29 mouse cellular contexts compared by ENCODE assay signal in the genomic region with DNA sequence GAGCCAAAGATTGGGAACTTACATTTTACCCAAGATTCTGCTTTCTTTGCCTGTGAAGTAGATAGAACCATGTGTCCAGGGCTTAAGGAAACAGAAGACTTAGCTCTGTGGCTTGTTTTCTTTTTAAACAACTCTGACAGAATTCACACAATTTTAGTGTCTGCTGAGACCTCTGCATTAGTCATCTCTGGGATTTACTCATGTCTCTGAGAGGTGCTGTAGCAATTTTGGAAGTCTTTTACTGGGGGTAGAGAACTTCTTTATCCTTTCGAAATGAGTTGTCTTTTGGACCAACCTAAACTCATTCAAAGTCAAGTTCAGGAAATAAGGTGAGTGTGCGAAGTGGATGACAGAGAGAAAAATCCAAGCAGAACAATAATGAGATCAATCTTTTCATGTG.
"Had no signal": no experiment of that assay in that cellular context is flagged by ENCODE, and none has a peak within 500 bp of the region (broad histone marks: within the 10 kb centered on the region; RNA-seq: fewer than 3 reads in every experiment).

No protein-coding gene starts in this region.

- H3K4me2 ChIP-seq: heart, embryonic 12.5 days; heart, embryonic 13.5 days; heart, embryonic 15.5 days; hindbrain, embryonic 12.5 days; hindbrain, embryonic 13.5 days; hindbrain, embryonic 14.5 days; hindbrain, embryonic 15.5 days; intestine, embryonic 15.5 days; kidney, embryonic 15.5 days had no signal

- H3K27me3 ChIP-seq: heart, embryonic 12.5 days; heart, embryonic 13.5 days; heart, embryonic 15.5 days; hindbrain, embryonic 12.5 days; hindbrain, embryonic 13.5 days; hindbrain, embryonic 15.5 days; intestine, embryonic 15.5 days; kidney, embryonic 15.5 days had no signal

- H3K9ac ChIP-seq: heart, embryonic 12.5 days; heart, embryonic 13.5 days; heart, embryonic 15.5 days; hindbrain, embryonic 12.5 days; hindbrain, embryonic 13.5 days; hindbrain, embryonic 14.5 days; hindbrain, embryonic 15.5 days; intestine, embryonic 15.5 days; kidney, embryonic 15.5 days had no signal

- DNase-seq: heart, postnatal 10 days; heart, postnatal 14 days; heart, postnatal 36 days; heart, postnatal 4 days; kidney, adult 11 months; kidney, adult 18-20 months; kidney, adult 2 months; kidney, adult 8-10 months; kidney, adult 9 months; kidney, postnatal 10 days; kidney, postnatal 14 days; kidney, postnatal 25 days; kidney, postnatal 36 days; kidney, postnatal 4 days; layer of hippocampus, adult 9-11 months had no signal

- H3K27ac ChIP-seq: heart, embryonic 13.5 days; heart, embryonic 15.5 days; hindbrain, embryonic 10.5 days; hindbrain, embryonic 12.5 days; hindbrain, embryonic 13.5 days; hindbrain, embryonic 14.5 days; hindbrain, embryonic 15.5 days; hindbrain, postnatal 0 days; intestine, embryonic 15.5 days; kidney, embryonic 15.5 days; kidney, postnatal 0 days; layer of hippocampus, adult 2 months; left cerebral cortex, adult 2 months had no signal

- H3K4me3 ChIP-seq: heart, embryonic 12.5 days; heart, embryonic 13.5 days; heart, embryonic 15.5 days; hindbrain, embryonic 10.5 days; hindbrain, embryonic 12.5 days; hindbrain, embryonic 13.5 days; hindbrain, embryonic 15.5 days; intestine, embryonic 15.5 days; kidney, embryonic 15.5 days; layer of hippocampus, adult 2 months; left cerebral cortex, adult 2 months had no signal

- H3K36me3 ChIP-seq: heart, embryonic 12.5 days; heart, embryonic 13.5 days; heart, embryonic 15.5 days; hindbrain, embryonic 10.5 days; hindbrain, embryonic 12.5 days; hindbrain, embryonic 13.5 days; hindbrain, embryonic 15.5 days; intestine, embryonic 15.5 days; kidney, embryonic 15.5 days had no signal

- H3K4me1 ChIP-seq: heart, embryonic 12.5 days; heart, embryonic 13.5 days; heart, embryonic 15.5 days; hindbrain, embryonic 10.5 days; hindbrain, embryonic 12.5 days; hindbrain, embryonic 13.5 days; hindbrain, embryonic 15.5 days; intestine, embryonic 15.5 days; kidney, embryonic 15.5 days had no signal

- H3K9me3 ChIP-seq: heart, embryonic 12.5 days; heart, embryonic 13.5 days; heart, embryonic 15.5 days; hindbrain, embryonic 10.5 days; hindbrain, embryonic 12.5 days; hindbrain, embryonic 13.5 days; hindbrain, embryonic 15.5 days; intestine, embryonic 15.5 days; kidney, embryonic 15.5 days had no signal
